Mouse (Mus musculus): ENCODE measurements at regions not wholly inside any gene's neighbourhood (a gene's known extent, or its start where the extent isn't known, plus 50 kb on each side); places are given as distances from the start of the nearest gene placed in this dataset.
A peak's percentile ranks its signal among the peaks of the same experiment; 100 is the strongest.

GRCm38 (mm10) chr1:34379354-34379753, 60.1 kb downstream of the Ccdc115 start:
- Histone ChIP-seq H3K36me3 (no peaks in the 10 kb centered on the region), H3K4me1 (replicated peaks) (no peaks in the 10 kb centered on the region), H3K9ac (no peak overlapping the region), H3K27ac (ENCODE audit: poor library complexity, severe bottlenecking) (no peak overlapping the region), H3K27me3 (replicated peaks) (no peaks in the 10 kb centered on the region), H3K4me3 (no peak overlapping the region), H3K9me3 (replicated peaks) (no peaks in the 10 kb centered on the region), H3K4me2 (no peak overlapping the region)
- WGBS, result 87% methylated on average over 10 of the region's 10 CpGs
- no peak for ATAC-seq (ENCODE audit: insufficient number of reproducible peaks, low FRiP score)

GRCm38 (mm10) chr1:34377836-34378235, 61.6 kb downstream of the Ccdc115 start:
- no peak overlapping the region for H3K27ac ChIP-seq (ENCODE audit: poor library complexity, severe bottlenecking)
- 76% methylated on average over 4 of the region's 4 CpGs for WGBS
- H3K4me1 ChIP-seq (replicated peaks), result no peaks in the 10 kb centered on the region
- H3K27me3 ChIP-seq (replicated peaks), result no peaks in the 10 kb centered on the region
- H3K4me2 ChIP-seq, result no peak overlapping the region
- no peak overlapping the region for H3K9ac ChIP-seq
- no peaks in the 10 kb centered on the region for H3K36me3 ChIP-seq
- no peak for ATAC-seq (ENCODE audit: insufficient number of reproducible peaks, low FRiP score)
- H3K9me3 ChIP-seq (replicated peaks), result no peaks in the 10 kb centered on the region
- H3K4me3 ChIP-seq, result no peak overlapping the region

GRCm38 (mm10) chr1:34375440-34375839, 64.0 kb downstream of the Ccdc115 start:
- Histone ChIP-seq H3K27ac (ENCODE audit: poor library complexity, severe bottlenecking) (no peak overlapping the region), H3K36me3 (no peaks in the 10 kb centered on the region), H3K4me1 (replicated peaks) (no peaks in the 10 kb centered on the region), H3K9me3 (replicated peaks) (peaks cover 2% of the 10 kb centered on the region; the same call in 1 of the 2 replicates), H3K9ac (no peak overlapping the region), H3K4me3 (no peak overlapping the region), H3K4me2 (0 out of 2 replicates have a peak overlapping the region, but pooled peaks have one; percentile 4), H3K27me3 (replicated peaks) (no peaks in the 10 kb centered on the region)
- no peak for ATAC-seq (ENCODE audit: insufficient number of reproducible peaks, low FRiP score)
- 35% methylated on average over 3 of the region's 3 CpGs for WGBS

- no peak overlapping the region for H3K9ac ChIP-seq
- H3K4me2 ChIP-seq, result no peak overlapping the region
- no peak for ATAC-seq (ENCODE audit: insufficient number of reproducible peaks, low FRiP score)
These were observed 67.8 kb downstream of the Ccdc115 start for GRCm38 (mm10) chr1:34371681-34372080.

More at GRCm38 (mm10) chr1:34371681-34372080, 67.8 kb downstream of the Ccdc115 start:
- Histone ChIP-seq H3K4me3 (no peak overlapping the region), H3K36me3 (no peaks in the 10 kb centered on the region), H3K27me3 (replicated peaks) (no peaks in the 10 kb centered on the region), H3K9me3 (replicated peaks) (peaks cover 2% of the 10 kb centered on the region; the same call in 1 of the 2 replicates), H3K4me1 (replicated peaks) (no peaks in the 10 kb centered on the region), H3K27ac (ENCODE audit: poor library complexity, severe bottlenecking) (no peak overlapping the region)
